Mouse (Mus musculus) spleen, adult 18-20 months (tissue): ENCODE measurements around the gene Yif1a.

Experiments used
- DNase-seq, 2 experiments: peaks; one replicate each; pipeline ENCODE4 v3.0.0; 2022; ENCODE audit warnings: mixed read lengths in 2 of 2

Gene Yif1a

DNA sequence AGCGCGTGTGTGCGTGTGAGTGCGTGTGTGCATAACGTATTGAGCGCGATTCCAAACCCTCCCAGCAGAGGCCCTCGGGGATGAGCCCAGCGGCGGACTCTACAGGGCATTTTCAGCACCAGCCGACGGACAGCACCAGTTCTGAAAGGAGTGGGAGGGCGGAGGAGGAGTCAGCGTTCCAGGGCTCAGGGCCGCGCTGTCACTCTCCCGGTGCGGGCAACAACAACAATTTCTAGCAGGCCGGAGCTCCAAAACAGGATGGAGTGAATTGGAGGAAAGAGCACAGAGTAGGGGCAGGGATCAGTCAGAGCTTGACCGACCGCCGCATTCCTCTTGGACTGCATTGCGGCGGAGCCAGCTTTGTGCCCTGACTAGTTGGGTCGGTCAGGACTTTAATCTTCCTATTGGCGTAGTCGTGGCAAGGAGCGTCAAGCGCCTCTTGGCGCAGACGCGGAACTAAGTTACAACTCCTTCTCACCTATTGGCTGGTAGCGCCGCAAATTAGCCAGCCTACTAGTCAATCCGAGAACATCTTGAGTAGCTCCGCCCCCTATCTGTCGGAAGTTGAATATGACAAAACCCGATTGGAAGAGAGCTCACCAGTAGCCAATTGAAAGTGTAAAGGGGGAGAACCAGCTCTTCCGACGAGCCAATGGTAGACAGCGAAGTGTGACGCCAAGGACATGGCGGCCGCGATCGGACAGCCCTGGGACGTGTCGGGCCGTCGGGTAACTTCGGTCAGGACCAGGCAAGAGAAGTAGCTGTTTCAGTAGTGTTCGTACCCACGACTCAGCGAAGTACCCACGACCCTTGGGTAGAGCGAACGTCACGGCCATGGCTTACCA lies at the start of gene Yif1a:
Gene Yif1a (plus strand): TSS at position 655 of the 845 bp plus-strand sequence.
- DNase-seq: peak; percentile 80 to 85

DNA sequence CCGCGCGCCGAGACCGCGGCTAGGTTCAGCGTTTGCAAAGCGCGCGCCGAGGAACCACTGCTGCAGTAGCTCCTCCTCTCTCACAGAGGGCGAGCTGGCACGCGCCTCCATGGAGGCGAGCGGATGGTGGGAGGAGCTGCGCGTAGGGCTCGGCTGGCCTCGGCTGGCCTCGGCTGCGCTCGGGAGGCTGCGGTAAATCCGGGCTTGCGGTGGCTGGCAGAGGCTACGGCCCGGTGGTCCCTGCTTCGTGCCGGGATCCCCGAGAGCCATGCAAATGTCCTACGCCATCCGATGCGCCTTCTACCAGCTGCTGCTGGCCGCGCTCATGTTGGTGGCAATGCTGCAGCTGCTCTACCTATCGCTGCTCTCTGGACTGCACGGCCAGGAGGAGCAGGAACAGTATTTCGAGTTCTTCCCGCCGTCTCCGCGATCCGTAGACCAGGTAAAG lies 49.6 kb upstream of the Yif1a start, which contains the start of the genes B4gat1 and AC124502.3:
Gene B4gat1 (plus strand): TSS at position 118 of the 448 bp plus-strand sequence.
Gene AC124502.3 (plus strand): TSS at position 183 of the 448 bp plus-strand sequence.
- peak; percentile 78 to 82 for DNase-seq

DNA sequence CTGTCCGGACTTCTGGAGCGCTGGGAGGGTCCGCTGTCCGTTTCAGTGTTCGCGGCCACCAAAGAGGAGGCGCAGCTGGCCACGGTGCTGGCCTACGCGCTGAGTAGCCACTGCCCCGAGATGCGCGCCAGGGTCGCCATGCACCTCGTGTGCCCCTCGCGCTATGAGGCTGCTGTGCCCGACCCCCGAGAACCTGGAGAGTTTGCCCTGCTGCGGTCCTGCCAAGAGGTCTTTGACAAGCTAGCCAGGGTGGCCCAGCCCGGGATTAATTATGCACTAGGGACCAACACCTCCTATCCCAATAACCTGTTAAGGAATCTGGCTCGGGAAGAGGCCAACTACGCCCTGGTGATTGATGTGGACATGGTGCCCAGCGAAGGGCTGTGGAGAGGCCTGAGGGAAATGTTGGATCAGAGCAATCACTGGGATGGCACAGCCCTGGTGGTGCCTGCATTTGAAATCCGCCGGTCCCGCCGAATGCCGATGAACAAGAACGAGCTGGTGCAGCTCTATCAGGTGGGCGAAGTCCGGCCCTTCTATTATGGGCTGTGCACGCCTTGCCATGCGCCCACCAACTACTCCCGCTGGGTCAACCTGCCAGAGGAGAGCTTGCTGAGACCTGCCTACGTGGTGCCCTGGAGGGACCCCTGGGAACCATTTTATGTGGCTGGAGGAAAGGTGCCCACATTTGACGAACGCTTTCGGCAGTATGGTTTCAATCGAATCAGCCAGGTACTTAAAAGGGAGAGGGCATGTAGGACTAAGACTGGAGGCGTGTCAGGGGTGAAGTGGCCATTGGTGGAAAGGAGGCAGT lies 48.8 kb upstream of the Yif1a start:
- DNase-seq: no peak

DNA sequence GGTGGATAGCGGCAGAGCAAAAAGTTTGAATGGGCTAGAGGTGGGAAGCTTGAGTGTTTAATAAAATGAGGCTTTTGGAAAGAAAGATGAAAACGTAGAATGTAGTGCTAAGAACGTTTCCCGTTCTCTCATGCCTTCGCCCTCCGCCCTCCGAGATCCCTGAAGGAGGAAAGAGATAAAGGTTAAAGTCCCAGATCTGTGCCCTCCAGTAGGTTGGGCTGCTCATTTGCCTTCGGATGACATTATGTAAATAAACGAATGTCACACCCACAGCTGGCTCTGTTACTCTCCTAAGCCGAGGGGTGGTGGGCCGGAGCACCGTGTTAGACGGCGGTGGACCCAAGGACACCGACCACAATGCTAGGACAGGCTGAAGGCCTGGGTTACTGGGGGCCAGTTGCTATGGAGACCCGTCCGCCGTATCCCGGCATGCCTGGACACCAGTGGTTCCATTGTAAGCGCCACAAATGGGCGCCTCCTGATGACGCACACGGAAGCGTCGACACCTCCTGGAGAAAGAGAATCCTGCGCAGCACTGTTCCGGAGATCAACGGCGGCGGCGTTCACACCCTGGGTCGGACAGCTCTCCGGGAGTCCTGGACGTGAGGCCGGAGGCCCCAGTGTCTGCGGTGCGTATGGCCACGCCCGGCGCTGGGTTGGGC lies 47.3 kb upstream of the Yif1a start, which contains the start of gene Brms1:
Gene Brms1 (plus strand): TSS at position 493 of the 662 bp plus-strand sequence.
- DNase-seq: peak; percentile 76 to 82

DNA sequence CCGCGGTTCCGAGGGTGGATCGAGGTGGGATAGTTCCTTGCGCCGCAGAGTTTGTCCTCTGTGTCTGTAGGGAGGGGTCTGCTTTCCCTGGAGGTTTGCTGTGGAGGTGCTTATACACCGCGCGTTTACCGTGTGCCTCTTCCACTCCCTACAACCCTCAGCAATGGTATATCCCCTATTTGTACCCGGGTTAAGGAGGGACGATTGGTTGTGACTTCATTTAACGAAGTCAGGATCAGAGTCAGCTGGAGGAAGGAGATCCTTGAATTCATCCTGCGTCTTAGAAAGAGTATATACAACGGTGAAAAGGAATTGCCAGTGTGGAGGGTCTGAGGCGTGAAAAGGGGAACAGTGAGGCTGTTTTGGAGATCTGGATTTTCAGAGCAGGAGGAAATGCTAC lies 46.8 kb upstream of the Yif1a start:
- DNase-seq: no peak

DNA sequence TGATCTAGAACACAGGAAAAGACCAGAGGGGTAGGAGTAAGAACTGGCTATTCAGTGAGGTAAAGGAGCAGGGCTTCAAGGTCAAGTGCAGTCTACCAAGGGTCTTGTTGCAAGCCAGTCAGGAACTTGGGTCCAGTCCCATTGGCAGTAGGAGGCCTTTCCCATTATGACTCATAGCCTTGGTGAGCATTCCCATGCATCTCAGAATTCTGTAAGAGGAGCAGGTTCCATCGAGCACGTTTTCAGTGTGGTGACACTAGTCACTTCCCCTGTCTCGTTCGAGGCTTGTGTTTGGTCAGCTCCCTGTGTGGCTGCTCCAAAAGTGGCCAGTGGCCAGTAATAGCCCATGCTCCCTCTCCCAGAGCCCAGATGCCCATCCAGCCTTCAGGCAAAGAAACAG lies 42.8 kb upstream of the Yif1a start:
- DNase-seq: no peak

DNA sequence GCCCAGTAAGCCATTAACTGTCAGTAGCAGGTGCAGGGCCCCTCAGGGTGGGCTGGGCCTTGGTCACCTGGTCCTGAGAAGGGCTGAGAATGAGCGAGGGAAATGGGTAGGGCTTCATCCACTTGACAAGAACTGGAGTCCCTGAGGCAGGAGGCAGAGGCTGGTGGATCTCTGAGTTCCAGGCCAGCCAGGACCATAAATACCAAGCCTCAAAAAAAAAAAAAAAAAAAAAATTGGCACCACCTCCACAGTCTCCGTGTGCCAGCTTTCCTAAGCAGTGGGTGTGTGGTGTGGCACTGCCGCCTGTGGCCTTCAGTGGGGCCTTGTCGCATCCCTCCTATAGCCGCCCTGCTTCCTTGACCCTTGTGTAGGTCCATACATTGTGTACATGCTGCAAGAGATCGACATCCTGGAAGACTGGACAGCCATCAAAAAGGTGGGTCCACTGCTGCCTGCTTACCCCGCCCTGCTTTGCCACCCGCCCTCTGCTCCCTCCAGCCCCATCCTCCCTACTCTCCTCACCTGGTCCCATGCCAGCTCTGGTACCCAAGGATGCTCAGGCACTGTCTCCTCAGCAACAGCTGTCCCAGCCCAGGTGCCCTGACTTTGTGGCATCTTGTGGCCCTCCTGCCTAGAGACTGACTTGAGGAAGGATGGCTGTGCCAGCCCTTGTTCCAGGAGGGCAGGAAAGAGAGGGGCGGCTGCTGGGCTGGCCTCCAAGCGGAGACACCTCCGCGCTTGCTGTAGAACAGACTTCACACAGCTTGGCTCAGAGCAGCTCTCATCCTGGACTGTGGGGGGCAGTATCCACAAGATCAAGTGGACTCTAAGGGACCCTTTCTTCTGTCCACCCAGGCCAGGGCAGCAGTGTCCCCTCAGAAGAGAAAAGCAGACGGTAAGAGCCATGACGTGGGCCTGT lies 39.9 kb upstream of the Yif1a start:
- DNase-seq: no peak

DNA sequence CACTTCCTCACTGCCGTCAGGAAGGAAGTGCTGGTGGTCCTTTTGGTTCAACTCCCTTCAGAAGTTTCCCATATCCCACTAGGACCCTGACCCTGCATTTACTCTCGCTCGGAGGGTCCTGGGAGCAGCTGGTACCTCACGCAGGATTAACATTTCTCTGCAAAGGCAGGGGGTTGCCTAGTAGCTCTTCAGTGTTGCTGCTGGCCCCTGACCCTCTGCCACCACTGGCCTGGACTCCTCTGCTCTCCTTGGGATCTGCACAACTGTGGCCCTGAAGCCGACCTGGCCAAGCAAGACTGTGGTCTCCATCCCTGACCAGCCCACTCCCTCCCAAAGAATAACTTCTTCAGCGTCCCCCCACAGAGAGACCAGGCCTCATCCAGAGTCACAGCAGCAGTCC lies 39.0 kb upstream of the Yif1a start:
- DNase-seq: no peak

DNA sequence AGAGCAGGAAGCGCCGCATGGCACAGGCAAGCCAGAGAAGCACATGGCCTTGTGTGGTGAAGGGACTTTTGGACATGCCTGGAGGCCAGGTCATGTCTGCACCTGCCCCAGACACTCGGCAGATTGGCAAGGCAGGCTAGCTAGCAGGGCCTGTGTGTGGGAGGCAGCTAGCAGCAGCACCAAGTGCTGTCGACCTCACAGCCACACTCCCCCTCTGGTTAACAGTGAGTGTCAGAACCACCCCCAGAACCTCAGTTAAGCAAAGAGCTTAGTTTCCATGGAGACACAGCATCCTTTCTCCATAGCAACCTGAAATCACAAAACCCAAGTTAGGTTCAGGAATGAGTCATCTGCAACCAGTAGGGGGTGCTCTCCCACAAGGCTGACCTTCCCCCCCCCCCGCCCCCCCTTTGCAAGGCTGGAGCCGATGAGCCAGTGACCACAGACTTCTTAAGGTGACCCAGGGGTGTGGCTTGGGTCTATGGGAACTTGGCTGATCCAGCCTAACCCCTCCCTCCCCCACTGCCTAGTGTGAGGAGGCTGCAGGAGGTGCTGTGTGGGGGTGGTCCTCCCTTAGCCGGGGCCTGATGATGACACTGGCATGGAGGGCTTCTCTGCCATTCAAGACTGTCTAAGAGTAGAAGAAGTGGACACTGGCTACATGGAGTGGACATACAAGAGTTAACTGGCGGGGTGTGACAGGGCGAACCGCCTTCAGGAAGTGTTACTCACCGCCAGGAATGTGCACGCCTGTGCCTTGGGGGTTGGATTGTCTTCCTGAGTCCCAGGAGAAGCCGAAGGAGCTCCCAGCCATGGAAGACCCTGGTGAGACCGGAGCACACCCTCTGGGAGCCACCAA lies 38.1 kb upstream of the Yif1a start, which contains the start of gene Rin1:
Gene Rin1 (plus strand): TSS at position 435 of the 859 bp plus-strand sequence.
- no peak for DNase-seq

DNA sequence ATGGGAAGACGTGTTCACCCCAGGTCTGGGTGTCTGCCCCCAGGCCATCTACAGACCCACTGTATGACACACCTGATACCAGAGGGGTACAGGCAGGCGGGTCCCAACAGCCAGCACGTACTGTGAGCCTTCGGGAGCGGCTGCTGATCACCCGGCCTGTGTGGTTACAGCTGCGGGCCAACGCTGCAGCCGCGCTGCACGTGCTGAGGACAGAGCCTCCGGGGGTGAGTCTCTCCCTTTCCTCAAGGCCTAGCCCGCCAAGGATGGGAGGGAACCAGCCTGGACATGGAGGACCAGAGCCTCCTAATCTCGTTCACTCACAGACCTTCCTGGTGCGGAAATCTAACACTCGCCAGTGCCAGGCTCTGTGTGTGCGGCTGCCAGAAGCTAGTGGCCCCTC lies 37.3 kb upstream of the Yif1a start:
- DNase-seq: no peak

DNA sequence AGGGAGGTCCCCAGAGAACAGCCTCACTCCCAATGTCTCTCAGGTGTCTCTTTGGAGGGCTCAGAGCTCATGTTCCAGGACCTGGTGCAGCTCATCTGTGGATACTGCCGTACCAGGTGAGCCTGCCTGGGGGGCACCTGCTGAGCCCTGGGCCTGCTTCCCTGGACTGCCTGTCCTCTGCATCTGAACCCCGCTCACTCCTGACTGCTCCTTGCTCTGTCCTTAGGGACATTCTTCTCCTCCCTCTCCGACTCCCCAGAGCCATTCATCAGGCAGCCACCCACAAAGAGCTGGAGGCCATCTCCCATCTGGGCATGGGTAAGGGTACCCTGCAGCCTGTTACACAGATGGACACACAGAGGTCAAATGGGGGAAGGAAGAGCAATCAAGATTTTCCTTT lies 36.8 kb upstream of the Yif1a start:
- no peak for DNase-seq

DNA sequence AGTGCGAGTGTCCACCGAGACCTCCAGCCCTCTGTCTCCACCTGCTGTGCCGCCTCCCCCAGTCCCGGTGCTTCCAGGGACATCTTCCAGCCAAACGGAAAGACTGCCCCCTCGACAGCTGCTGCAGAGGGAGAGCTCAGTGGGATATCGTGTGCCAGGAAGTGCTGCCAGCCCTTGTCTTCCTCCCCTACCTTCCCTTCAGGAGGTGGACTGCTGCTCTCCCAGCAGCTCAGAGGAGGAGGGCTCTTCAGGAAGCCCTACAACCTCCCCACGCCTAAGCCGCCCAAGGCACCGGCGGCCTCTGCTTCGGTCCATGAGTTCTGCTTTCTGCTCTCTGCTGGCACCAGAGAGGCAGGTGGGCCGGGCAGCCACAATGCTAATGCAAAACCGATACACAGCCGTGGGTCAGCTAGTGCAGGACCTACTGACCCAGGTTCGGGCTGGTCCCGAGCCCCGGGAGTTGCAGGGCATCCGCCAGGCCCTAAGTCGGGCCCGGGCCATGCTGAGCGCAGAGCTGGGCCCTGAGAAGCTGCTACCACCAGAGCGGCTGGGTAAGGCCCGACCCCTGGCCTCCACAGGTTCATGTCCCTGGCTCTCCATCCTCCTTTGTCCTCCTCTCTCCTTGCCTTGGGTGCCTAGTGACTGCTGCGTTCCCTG lies 36.0 kb upstream of the Yif1a start:
- DNase-seq: no peak

DNA sequence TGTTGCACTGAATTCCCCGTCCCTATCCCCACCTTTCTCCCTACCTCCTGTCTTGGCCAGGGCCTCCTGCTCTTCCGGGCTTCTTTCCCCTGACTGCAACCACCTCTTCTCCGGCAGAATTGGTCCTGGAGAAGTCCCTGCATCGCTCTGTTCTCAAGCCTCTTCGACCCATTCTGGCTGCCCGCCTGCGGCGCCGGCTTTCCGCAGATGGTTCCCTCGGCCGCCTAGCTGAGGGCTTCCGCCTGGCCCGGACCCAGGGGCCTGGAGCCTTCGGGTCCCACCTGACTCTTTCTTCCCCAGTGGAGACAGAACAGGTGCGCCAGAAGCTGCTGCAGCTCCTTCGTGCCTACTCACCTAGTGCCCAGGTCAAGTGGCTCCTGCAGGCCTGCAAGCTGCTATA lies 35.5 kb upstream of the Yif1a start:
- no peak for DNase-seq

DNA sequence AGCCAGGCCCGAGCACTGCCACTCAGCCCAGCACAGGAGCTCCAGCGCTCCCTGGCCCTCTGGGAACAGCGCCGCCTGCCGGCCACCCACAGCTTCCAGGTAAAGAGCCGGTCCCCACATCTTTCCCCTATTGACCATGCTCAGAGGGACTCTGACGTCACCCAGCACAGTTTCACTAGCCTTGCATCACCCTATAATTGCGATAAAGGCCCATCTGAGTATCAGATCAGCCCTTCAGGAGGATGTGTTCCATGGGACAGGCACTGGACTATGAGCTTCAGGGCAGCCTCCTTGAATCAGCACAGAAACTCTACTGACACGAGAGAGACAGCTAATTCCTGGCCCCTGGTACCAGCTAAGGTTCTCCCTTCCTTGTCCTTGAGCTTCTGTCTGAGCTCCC lies 34.4 kb upstream of the Yif1a start:
- peak in 1 of 2 experiments; percentile 48 for DNase-seq

DNA sequence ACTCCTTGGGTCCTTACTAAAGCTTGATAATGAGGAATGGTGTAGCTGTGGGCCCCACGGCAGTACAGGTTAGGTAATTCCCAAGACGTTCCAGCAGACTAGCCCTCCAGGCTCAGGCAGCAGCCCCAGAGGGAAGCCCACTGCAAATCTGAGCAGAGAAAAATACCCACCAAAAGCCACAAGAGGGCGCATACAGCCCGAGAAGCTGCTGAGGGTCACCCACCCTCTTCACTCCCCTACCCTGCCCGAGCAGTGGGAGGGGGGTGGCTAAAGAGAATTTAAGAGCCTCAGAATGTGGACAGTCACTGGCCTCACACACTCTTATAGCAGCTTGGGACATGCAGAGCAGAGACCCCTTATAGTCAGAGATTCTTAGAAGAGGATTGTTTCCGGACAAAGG lies 32.1 kb upstream of the Yif1a start:
- DNase-seq: no peak

DNA sequence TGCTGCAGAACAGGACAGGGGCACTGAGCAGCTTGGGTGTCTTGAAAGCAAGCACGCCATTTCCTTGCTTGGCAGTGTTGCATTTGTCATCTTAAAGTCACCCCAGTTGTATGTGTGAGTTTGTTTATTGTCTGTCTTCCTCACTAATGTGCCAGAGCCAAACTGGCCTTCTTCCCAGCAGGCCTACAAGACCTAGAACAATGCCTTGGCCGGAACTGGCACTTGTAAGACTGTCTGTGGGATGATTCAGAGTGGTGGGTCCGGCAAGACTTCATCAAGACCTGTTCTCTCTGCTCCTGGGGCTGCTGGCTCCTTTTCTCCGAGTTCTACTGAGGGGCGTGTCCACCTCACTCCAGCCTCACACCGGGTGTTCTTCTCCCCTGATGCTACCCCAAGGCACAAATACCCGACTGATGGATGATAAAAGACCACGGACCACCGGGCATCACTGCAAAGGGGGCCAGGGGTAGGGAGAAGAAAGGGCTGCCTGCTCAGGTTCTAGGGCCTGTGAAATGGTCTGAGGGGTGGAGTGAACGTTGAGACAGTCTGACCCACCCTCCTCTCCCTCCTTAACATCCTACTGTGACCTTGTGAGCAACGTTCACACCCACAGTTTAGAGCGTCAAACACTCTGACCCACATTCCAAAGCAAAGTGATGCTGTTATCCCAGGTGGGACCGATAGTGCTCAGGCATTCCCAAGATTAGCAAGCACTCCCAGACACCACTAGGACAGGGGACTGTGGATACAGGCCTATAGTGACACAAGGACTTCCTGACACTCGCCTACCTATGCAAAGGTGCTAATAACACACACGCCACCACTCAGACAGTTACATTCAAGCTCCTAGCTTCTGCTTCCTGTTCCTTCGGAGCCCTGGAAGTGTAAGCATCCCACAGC lies 30.2 kb upstream of the Yif1a start:
- DNase-seq: no peak

DNA sequence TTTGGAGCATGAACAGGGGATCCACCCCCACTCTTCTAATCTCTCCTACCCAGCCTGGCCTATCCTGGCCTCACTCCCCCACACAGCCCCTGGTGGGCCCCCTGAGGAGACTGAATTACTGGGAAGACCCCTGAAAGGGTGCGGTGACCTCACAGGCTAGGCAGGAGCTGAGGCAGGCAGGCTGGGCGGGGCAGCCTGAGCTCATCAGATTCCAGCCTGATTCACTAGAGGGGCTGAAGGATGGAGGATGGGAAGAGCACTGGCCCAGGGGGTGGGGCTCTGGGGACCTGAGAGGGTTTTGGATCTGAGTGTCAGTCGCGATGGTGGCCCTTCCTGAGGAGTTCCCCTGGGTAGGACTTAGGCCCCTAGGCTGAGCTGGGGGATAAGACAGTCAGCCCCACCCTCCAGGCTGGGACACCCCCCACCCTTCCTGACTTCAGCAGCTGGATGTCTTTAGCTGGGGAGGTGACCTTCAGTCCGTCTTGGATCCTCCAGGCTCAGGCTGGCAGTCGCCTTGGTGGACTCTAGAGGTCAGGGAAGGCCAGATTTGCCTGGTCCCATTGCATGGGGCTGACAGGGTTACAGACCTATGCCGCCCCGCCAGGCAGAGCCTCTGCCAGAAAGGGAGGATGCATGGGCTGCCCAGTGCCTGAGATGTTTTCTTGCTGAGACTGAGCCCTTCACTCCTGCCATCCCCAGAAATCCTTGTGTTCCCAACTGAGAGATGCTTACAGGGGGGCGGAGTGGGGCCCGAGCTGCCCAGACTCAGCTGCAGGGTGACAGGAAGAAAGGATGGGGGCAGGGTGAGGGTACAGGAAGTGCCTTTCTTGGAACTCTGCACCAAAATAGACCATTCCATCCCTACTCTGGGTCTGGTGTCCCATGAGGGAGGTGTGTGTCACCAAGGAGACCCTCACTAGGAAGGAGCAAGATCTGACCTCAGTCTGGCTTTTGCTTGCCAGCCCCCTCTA lies 29.3 kb upstream of the Yif1a start:
- DNase-seq: no peak
